Mouse (Mus musculus): Measurements from ENCODE around the gene Hpgd.

The Hpgd gene

DNA sequence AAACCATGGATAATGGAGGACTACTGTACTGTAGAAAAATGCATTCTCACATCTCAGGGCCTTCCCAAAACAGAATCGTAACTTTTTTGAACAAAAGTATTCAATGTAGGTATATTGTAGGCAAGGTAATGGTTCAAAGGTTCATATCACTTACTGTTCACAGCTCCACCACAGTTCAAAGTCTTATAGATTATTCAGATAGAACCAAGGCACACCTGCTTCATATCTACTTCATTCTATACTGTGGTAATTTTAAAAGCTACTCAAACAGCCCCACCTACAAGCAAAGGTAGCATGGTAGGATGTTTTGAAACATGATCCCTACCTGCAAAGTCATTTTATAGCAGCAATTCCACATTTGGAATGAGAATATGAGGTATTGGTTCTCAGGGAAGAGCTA is 28.9 kb downstream of the Hpgd start:
- DNase-seq (ENCODE audit: extremely low spot score, low spot score), result no peak

DNA sequence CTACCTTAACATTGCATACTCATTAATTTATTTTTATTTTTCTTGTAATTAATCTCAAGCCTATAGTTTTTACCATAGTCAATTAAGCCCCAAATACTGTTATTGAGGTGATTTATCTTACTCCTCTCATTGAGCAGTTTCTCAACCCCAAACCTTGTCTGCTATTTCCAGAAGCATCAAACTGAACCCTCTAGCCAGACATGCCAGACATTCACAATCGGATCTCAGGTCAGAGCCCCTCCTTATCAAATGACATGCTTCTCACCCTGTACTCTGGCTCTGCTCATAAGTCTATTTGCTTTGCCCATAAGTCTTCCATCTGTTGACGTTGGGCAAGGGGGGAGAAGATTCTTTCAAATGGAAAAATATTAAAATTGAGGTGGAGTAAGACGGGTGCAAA is 33.3 kb downstream of the Hpgd start:
- no peak for DNase-seq (ENCODE audit: extremely low spot score, low spot score)

- no peak for DNase-seq (ENCODE audit: extremely low spot score, low spot score)
These were observed 33.8 kb downstream of the Hpgd start for GRCm38 (mm10) chr8:56328130-56328542.

- DNase-seq (ENCODE audit: extremely low spot score, low spot score), result no peak
These were observed 41.1 kb downstream of the Hpgd start for GRCm38 (mm10) chr8:56335390-56336000.

- DNase-seq (ENCODE audit: extremely low spot score, low spot score), result no peak
These were observed 42.4 kb downstream of the Hpgd start for GRCm38 (mm10) chr8:56336771-56337170.

GRCm38 (mm10) chr8:56343505-56343904 is 49.1 kb downstream of the Hpgd start:
- no peak for DNase-seq (ENCODE audit: extremely low spot score, low spot score)

GRCm38 (mm10) chr8:56343940-56344339 is 49.6 kb downstream of the Hpgd start:
- DNase-seq (ENCODE audit: extremely low spot score, low spot score), result no peak

DNA sequence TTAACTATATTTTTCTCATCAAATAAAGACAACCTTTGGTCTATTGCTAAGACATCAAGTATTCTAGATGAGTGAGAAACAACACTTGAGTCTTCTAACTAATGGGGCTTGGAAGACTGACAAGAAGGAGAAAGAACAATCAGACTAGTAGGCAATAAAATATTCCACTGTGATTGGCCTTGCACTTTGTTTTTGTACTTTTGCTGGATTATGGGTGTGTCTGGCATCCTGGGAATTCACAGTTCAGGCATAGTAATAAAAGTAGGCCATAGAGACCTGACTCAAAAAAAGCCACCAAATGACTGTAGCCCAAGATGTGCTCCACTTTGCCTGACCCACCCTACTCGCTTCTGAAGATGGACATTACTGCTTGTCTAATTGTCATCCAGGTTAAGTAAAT is 50.0 kb downstream of the Hpgd start:
- no peak for DNase-seq (ENCODE audit: extremely low spot score, low spot score)

DNA sequence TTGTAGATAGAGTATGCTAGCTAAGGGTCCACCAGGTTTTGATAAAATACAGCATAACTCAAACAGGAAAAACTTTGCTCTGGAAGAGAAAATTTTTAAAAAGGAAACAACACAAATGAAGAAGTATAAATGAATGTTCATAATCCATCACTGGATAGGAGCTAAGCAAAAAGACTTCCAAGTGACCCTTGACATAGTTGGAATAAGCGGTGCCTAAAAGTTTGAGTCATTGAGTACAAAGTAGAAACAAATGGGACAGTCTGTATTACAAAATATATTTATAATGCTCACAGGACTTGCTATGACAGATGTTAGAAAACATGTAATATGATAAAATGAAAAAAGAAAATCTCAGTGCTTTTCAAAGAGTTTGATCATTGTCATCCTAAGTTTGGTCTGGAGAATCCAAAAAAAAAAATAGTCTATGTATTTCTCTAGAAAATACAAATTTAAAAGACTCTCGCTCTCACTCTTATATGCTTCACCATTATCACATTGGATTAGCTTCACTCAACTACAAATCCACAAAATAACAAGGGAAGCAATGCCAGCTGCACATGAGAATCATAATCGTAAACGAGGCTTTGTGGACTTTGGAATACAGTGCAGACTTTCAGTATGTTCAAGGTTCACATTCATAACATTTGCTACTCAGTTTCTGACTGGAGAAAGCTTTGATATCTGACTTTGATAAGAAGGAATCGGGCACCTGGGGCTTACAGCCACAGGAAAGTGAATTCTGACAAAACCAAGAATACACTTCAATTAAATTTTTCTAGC is 51.4 kb downstream of the Hpgd start:
- DNase-seq (ENCODE audit: extremely low spot score, low spot score), result no peak

GRCm38 (mm10) chr8:56363180-56363579 is 68.8 kb downstream of the Hpgd start:
- no peak for DNase-seq (ENCODE audit: extremely low spot score, low spot score)
